Mouse (Mus musculus): Measurements from ENCODE around the gene Kcnj12. TPM values are rescaled to one million over a fixed set of nuclear protein-coding genes. Genes with fewer than 3 reads are reported as not detected.

Kcnj12 gene
- polyA plus RNA-seq, 1 experiment from 2014 or later = 4.6 TPM

GRCm38 (mm10) chr11:61004781-61005180, 17.6 kb upstream of the Kcnj12 start:
- Histone ChIP-seq H3K9me3 (no peaks in the 10 kb centered on the region), H3K4me3 (no peak overlapping the region), H3K36me3 (replicated peaks) (no peaks in the 10 kb centered on the region), H3K4me1 (0 out of 2 replicates have a peak, but pooled peaks cover 6% of the 10 kb centered on the region), H3K27me3 (replicated peaks) (0 out of 2 replicates have a peak, but pooled peaks cover 2% of the 10 kb centered on the region), H3K4me2 (no peak overlapping the region), H3K27ac (no peak overlapping the region), H3K9ac (no peak overlapping the region)
- WGBS = 51% methylated on average over 5 of the region's 5 CpGs
- no peak for ATAC-seq (replicated peaks)

- Histone ChIP-seq H3K36me3 (replicated peaks) (no peaks in the 10 kb centered on the region), H3K9ac (no peak overlapping the region), H3K4me2 (no peak overlapping the region), H3K9me3 (no peaks in the 10 kb centered on the region), H3K27me3 (replicated peaks) (0 out of 2 replicates have a peak, but pooled peaks cover 3% of the 10 kb centered on the region), H3K4me3 (no peak overlapping the region), H3K27ac (no peak overlapping the region), H3K4me1 (0 out of 2 replicates have a peak, but pooled peaks cover 6% of the 10 kb centered on the region)
- 50% methylated on average over 6 of the region's 6 CpGs for WGBS
- no peak for ATAC-seq (replicated peaks)
Measured at GRCm38 (mm10) chr11:61005345-61005744, 17.0 kb upstream of the Kcnj12 start.

GRCm38 (mm10) chr11:61011736-61012294, 10.5 kb upstream of the Kcnj12 start:
- Histone ChIP-seq H3K27me3 (replicated peaks) (0 out of 2 replicates have a peak, but pooled peaks cover 3% of the 10 kb centered on the region), H3K4me2 (no peak overlapping the region), H3K9ac (no peak overlapping the region), H3K9me3 (no peaks in the 10 kb centered on the region), H3K4me3 (no peak overlapping the region), H3K4me1 (peaks cover 7% of the 10 kb centered on the region), H3K27ac (peak overlapping the region; percentile 20; the same call in 1 of the 2 replicates), H3K36me3 (replicated peaks) (no peaks in the 10 kb centered on the region)
- WGBS = 19% methylated on average over 9 of the region's 9 CpGs
- ATAC-seq (replicated peaks) = no peak

- Histone ChIP-seq H3K4me2 (no peak overlapping the region), H3K27me3 (replicated peaks) (peaks cover 3% of the 10 kb centered on the region; the same call in 1 of the 2 replicates), H3K4me3 (no peak overlapping the region), H3K36me3 (replicated peaks) (no peaks in the 10 kb centered on the region), H3K9ac (no peak overlapping the region), H3K4me1 (peaks cover 7% of the 10 kb centered on the region), H3K27ac (no peak overlapping the region), H3K9me3 (no peaks in the 10 kb centered on the region)
- no peak for ATAC-seq (replicated peaks)
- 11% methylated on average over 8 of the region's 8 CpGs for WGBS
Measured at GRCm38 (mm10) chr11:61016866-61017398, 5.4 kb upstream of the Kcnj12 start.

GRCm38 (mm10) chr11:61021129-61021528, 1.2 kb upstream of the Kcnj12 start:
- Histone ChIP-seq H3K27me3 (replicated peaks) (peaks cover 27% of the 10 kb centered on the region), H3K4me3 (no peak overlapping the region), H3K36me3 (replicated peaks) (no peaks in the 10 kb centered on the region), H3K4me1 (peaks cover 39% of the 10 kb centered on the region), H3K27ac (0 out of 2 replicates have a peak overlapping the region, but pooled peaks have one; percentile 51), H3K9me3 (no peaks in the 10 kb centered on the region), H3K4me2 (peak overlapping the region; percentile 59; the same call in 1 of the 2 replicates), H3K9ac (no peak overlapping the region)
- no peak for ATAC-seq (replicated peaks)
- 58% methylated on average over 5 of the region's 5 CpGs for WGBS

- peak overlapping the region; percentile 59 for H3K4me2 ChIP-seq
- peak overlapping the region; percentile 58 for H3K4me3 ChIP-seq
- under 1% methylated on average over 58 of the region's 68 CpGs for WGBS
- H3K9me3 ChIP-seq = no peaks in the 10 kb centered on the region
- peak; percentile 69 for ATAC-seq (replicated peaks)
- peaks cover 39% of the 10 kb centered on the region for H3K4me1 ChIP-seq
- peak overlapping the region; percentile 51 for H3K27ac ChIP-seq
- no peaks in the 10 kb centered on the region for H3K36me3 ChIP-seq (replicated peaks)
- peak overlapping the region; percentile 50 for H3K9ac ChIP-seq
- peaks cover 27% of the 10 kb centered on the region for H3K27me3 ChIP-seq (replicated peaks)
Measured at GRCm38 (mm10) chr11:61021676-61022549, 451 bp upstream of the Kcnj12 start.

GRCm38 (mm10) chr11:61023416-61024200, 1.2 kb downstream of the Kcnj12 start:
- 55% methylated on average over 9 of the region's 9 CpGs for WGBS
- H3K4me1 ChIP-seq = peaks cover 38% of the 10 kb centered on the region
- H3K9me3 ChIP-seq = no peaks in the 10 kb centered on the region
- peaks cover 27% of the 10 kb centered on the region for H3K27me3 ChIP-seq (replicated peaks)
- no peak for ATAC-seq (replicated peaks)
- peak overlapping the region; percentile 58 for H3K4me3 ChIP-seq
- H3K27ac ChIP-seq = no peak overlapping the region
- H3K36me3 ChIP-seq (replicated peaks) = no peaks in the 10 kb centered on the region
- H3K4me2 ChIP-seq = peak overlapping the region; percentile 59
- peak overlapping the region; percentile 50; the same call in 1 of the 2 replicates for H3K9ac ChIP-seq

GRCm38 (mm10) chr11:61024388-61024787, 2.0 kb downstream of the Kcnj12 start:
- peaks cover 27% of the 10 kb centered on the region for H3K27me3 ChIP-seq (replicated peaks)
- 76% methylated on average over 6 of the region's 6 CpGs for WGBS
- peaks cover 38% of the 10 kb centered on the region for H3K4me1 ChIP-seq
- H3K9me3 ChIP-seq = no peaks in the 10 kb centered on the region
- no peaks in the 10 kb centered on the region for H3K36me3 ChIP-seq (replicated peaks)
- H3K9ac ChIP-seq = no peak overlapping the region
- H3K4me2 ChIP-seq = peak overlapping the region; percentile 59; the same call in 1 of the 2 replicates
- no peak overlapping the region for H3K27ac ChIP-seq
- no peak overlapping the region for H3K4me3 ChIP-seq
- ATAC-seq (replicated peaks) = no peak

GRCm38 (mm10) chr11:61024996-61025395, 2.6 kb downstream of the Kcnj12 start:
- ATAC-seq (replicated peaks) = peak; percentile 48

GRCm38 (mm10) chr11:61025594-61025993, 3.2 kb downstream of the Kcnj12 start:
- Histone ChIP-seq H3K4me1 (peaks cover 38% of the 10 kb centered on the region), H3K4me2 (no peak overlapping the region), H3K9ac (no peak overlapping the region), H3K4me3 (no peak overlapping the region), H3K27ac (no peak overlapping the region), H3K9me3 (no peaks in the 10 kb centered on the region), H3K36me3 (replicated peaks) (no peaks in the 10 kb centered on the region), H3K27me3 (replicated peaks) (peaks cover 27% of the 10 kb centered on the region)
- 73% methylated on average over 7 of the region's 7 CpGs for WGBS
- no peak for ATAC-seq (replicated peaks)

More at GRCm38 (mm10) chr11:61024996-61025395, 2.6 kb downstream of the Kcnj12 start:
- H3K4me3 ChIP-seq = no peak overlapping the region
- no peaks in the 10 kb centered on the region for H3K9me3 ChIP-seq
- H3K27ac ChIP-seq = no peak overlapping the region
- no peak overlapping the region for H3K9ac ChIP-seq
- no peaks in the 10 kb centered on the region for H3K36me3 ChIP-seq (replicated peaks)
- H3K4me2 ChIP-seq = no peak overlapping the region
- 32% methylated on average over 6 of the region's 6 CpGs for WGBS
- H3K27me3 ChIP-seq (replicated peaks) = peaks cover 27% of the 10 kb centered on the region
- peaks cover 38% of the 10 kb centered on the region for H3K4me1 ChIP-seq

- ATAC-seq (replicated peaks) = no peak
- peaks cover 38% of the 10 kb centered on the region for H3K4me1 ChIP-seq
- 79% methylated on average over 6 of the region's 6 CpGs for WGBS
- H3K36me3 ChIP-seq (replicated peaks) = no peaks in the 10 kb centered on the region
- no peaks in the 10 kb centered on the region for H3K9me3 ChIP-seq
- no peak overlapping the region for H3K27ac ChIP-seq
- no peak overlapping the region for H3K9ac ChIP-seq
- H3K4me2 ChIP-seq = no peak overlapping the region
- H3K27me3 ChIP-seq (replicated peaks) = peaks cover 27% of the 10 kb centered on the region
- no peak overlapping the region for H3K4me3 ChIP-seq
Measured at GRCm38 (mm10) chr11:61026381-61026780, 4.0 kb downstream of the Kcnj12 start.

All from midbrain, embryonic 15.5 days (tissue).